Mouse (Mus musculus) liver, embryonic 11.5 days (tissue): ENCODE results near the gene Ptprcap. TPM values are rescaled to one million over a fixed set of nuclear protein-coding genes. Genes with fewer than 3 reads are reported as not detected.
A peak's percentile ranks its signal among the peaks of the same experiment; 100 is the strongest.

Source experiments
- ATAC-seq: fragments of 200-750 bp; cut with Nextera tagmentation; replicated peaks from 2 replicates; pipeline ENCODE4 v1.8.0; 2017; ENCODE audit warnings: moderate number of reproducible peaks, mild to moderate bottlenecking, moderate TSS enrichment, moderate library complexity; ENCODE audit not compliant: low FRiP score
- DNase-seq: peaks from one replicate; pipeline ENCODE4 v3.0.0-alpha.2; 2017; ENCODE audit warnings: low spot score
- H3K27ac ChIP-seq: fragments of 300-500 bp; sonication (generic); 2 replicates; pipeline ENCODE4 v1.5.1; 2014; ENCODE audit warnings: mild to moderate bottlenecking, low read depth, low read length, control low read depth
- H3K27me3 ChIP-seq: fragments of 300-500 bp; sonication (generic); replicated peaks from 2 replicates; pipeline ENCODE4 v1.6.1; 2014; ENCODE audit warnings: low read length, mixed read lengths; ENCODE audit not compliant: control insufficient read depth, insufficient read depth
- H3K36me3 ChIP-seq: fragments of 300-500 bp; sonication (generic); 2 replicates; pipeline ENCODE4 v1.6.1; 2014; ENCODE audit warnings: mild to moderate bottlenecking, low read length, moderate library complexity, mixed read lengths; ENCODE audit not compliant: control insufficient read depth, insufficient read depth
- H3K4me1 ChIP-seq: fragments of 300-500 bp; sonication (generic); replicated peaks from 2 replicates; pipeline ENCODE4 v1.6.1; 2014; ENCODE audit warnings: low read length, mixed read lengths; ENCODE audit not compliant: control insufficient read depth, insufficient read depth
- H3K4me2 ChIP-seq: fragments of 300-500 bp; sonication (generic); 2 replicates; pipeline ENCODE4 v1.6.1; 2014; ENCODE audit warnings: mild to moderate bottlenecking, control low read depth, moderate library complexity
- H3K4me3 ChIP-seq: fragments of 300-500 bp; sonication (generic); 2 replicates; pipeline ENCODE4 v1.5.1; 2014; ENCODE audit warnings: low read depth, low read length, control low read depth
- H3K9ac ChIP-seq: fragments of 300-500 bp; sonication (generic); 2 replicates; pipeline ENCODE4 v1.6.1; 2014; ENCODE audit warnings: low read depth, low read length, control low read depth
- H3K9me3 ChIP-seq: fragments of 300-500 bp; sonication (generic); 2 replicates; pipeline ENCODE4 v1.6.1; 2016; ENCODE audit warnings: low read length, inconsistent platforms, mixed read lengths; ENCODE audit not compliant: control insufficient read depth
- WGBS: fragments of 180-500 bp; shearing (Covaris S2); extraction: QIAGEN DNeasy Blood & Tissue Kit; methylation state at CpG from one replicate; pipeline ENCODE4 v1.1.7; 2014; 5-methylcytosine and 5-hydroxymethylcytosine counted together
- polyA plus RNA-seq: library from polyadenylated mRNA; unstranded; fragments of >200 nt; fragmentation: Nextera tagmentation; extraction: Ambion mirVana; gene quantifications from 2 replicates; pipeline ENCODE4 v1.2.1, GENCODE M21; 2014

Ptprcap gene
- polyA plus RNA-seq, 1 experiment from 2014 or later = 41.1 TPM

- no peak for ATAC-seq
- H3K9ac ChIP-seq = no peak overlapping the region
- H3K4me3 ChIP-seq = no peak overlapping the region
- no peak overlapping the region for H3K4me2 ChIP-seq
- H3K27me3 ChIP-seq = peaks cover 4% of the 10 kb centered on the region; the same call in 1 of the 2 replicates
- H3K4me1 ChIP-seq = peaks cover 3% of the 10 kb centered on the region
- H3K9me3 ChIP-seq = no peaks in the 10 kb centered on the region
- H3K36me3 ChIP-seq = no peaks in the 10 kb centered on the region
- H3K27ac ChIP-seq = no peak overlapping the region
- no peak for DNase-seq
- WGBS = 85% methylated on average over 18 of the region's 18 CpGs
These were observed 10.8 kb upstream of the Ptprcap start for GRCm38 (mm10) chr19:4142416-4143173.

GRCm38 (mm10) chr19:4143759-4144268, 9.6 kb upstream of the Ptprcap start, which contains the start of gene Cabp4:
Gene Cabp4, minus strand, starts transcription at chr19:4144033.
- Histone ChIP-seq H3K4me1 (peaks cover 10% of the 10 kb centered on the region), H3K36me3 (no peaks in the 10 kb centered on the region), H3K4me3 (no peak within 1 kb of the TSS), H3K4me2 (no peak within 1 kb of the TSS), H3K27ac (no peak within 1 kb of the TSS), H3K27me3 (peaks cover 4% of the 10 kb centered on the region; the same call in 1 of the 2 replicates), H3K9me3 (no peaks in the 10 kb centered on the region), H3K9ac (no peak within 1 kb of the TSS)
- 71% methylated on average over 7 of the region's 7 CpGs for WGBS
- DNase-seq = no peak
- ATAC-seq = no peak

- H3K27ac ChIP-seq = no peak overlapping the region
These were observed 8.6 kb upstream of the Ptprcap start for GRCm38 (mm10) chr19:4144550-4145498.

GRCm38 (mm10) chr19:4145936-4146335, 7.5 kb upstream of the Ptprcap start:
- H3K4me1 ChIP-seq = peaks cover 19% of the 10 kb centered on the region
- no peak overlapping the region for H3K9ac ChIP-seq
- H3K27me3 ChIP-seq = no peaks in the 10 kb centered on the region
- WGBS = 92% methylated on average over 5 of the region's 5 CpGs
- H3K4me2 ChIP-seq = no peak overlapping the region
- ATAC-seq (no peak), DNase-seq (no peak)
- no peak overlapping the region for H3K27ac ChIP-seq
- no peak overlapping the region for H3K4me3 ChIP-seq
- no peaks in the 10 kb centered on the region for H3K9me3 ChIP-seq
- H3K36me3 ChIP-seq = peaks cover 4% of the 10 kb centered on the region; the same call in 1 of the 2 replicates

More at GRCm38 (mm10) chr19:4144550-4145498, 8.6 kb upstream of the Ptprcap start:
- Histone ChIP-seq H3K36me3 (no peaks in the 10 kb centered on the region), H3K4me3 (no peak overlapping the region), H3K4me2 (no peak overlapping the region), H3K4me1 (peaks cover 19% of the 10 kb centered on the region), H3K9ac (no peak overlapping the region), H3K27me3 (peaks cover 4% of the 10 kb centered on the region; the same call in 1 of the 2 replicates), H3K9me3 (no peaks in the 10 kb centered on the region)
- WGBS = 73% methylated on average over 16 of the region's 16 CpGs
- DNase-seq (no peak), ATAC-seq (no peak)

GRCm38 (mm10) chr19:4146366-4147021, 6.9 kb upstream of the Ptprcap start:
- peaks cover 9% of the 10 kb centered on the region; the same call in 1 of the 2 replicates for H3K36me3 ChIP-seq
- whole genome bisulfite sequencing = 68% methylated on average over 12 of the region's 12 CpGs
- H3K4me3 ChIP-seq = no peak overlapping the region
- H3K4me1 ChIP-seq = peaks cover 19% of the 10 kb centered on the region
- no peak overlapping the region for H3K4me2 ChIP-seq
- no peak overlapping the region for H3K27ac ChIP-seq
- ATAC-seq (no peak), DNase-seq (no peak)
- no peaks in the 10 kb centered on the region for H3K9me3 ChIP-seq
- H3K27me3 ChIP-seq = no peaks in the 10 kb centered on the region
- no peak overlapping the region for H3K9ac ChIP-seq

- H3K4me3 ChIP-seq = no peak overlapping the region
- WGBS = 58% methylated on average over 3 of the region's 3 CpGs
- no peaks in the 10 kb centered on the region for H3K27me3 ChIP-seq
- no peak overlapping the region for H3K27ac ChIP-seq
- no peaks in the 10 kb centered on the region for H3K9me3 ChIP-seq
- ATAC-seq (no peak), DNase-seq (no peak)
- peaks cover 9% of the 10 kb centered on the region; the same call in 1 of the 2 replicates for H3K36me3 ChIP-seq
- no peak overlapping the region for H3K4me2 ChIP-seq
- H3K4me1 ChIP-seq = peaks cover 19% of the 10 kb centered on the region
- no peak overlapping the region for H3K9ac ChIP-seq
These were observed 6.4 kb upstream of the Ptprcap start for GRCm38 (mm10) chr19:4147022-4147405.

- Histone ChIP-seq H3K27ac (no peak overlapping the region), H3K9me3 (no peaks in the 10 kb centered on the region), H3K36me3 (peaks cover 9% of the 10 kb centered on the region; the same call in 1 of the 2 replicates), H3K9ac (0 out of 2 replicates have a peak overlapping the region, but pooled peaks have one; percentile 42), H3K4me1 (peaks cover 19% of the 10 kb centered on the region), H3K4me2 (peak overlapping the region; percentile 68), H3K27me3 (no peaks in the 10 kb centered on the region), H3K4me3 (peak overlapping the region; percentile 83)
- no peak; the same call in 1 of the 2 replicates for ATAC-seq
- DNase-seq = no peak
- 40% methylated on average over 9 of the region's 9 CpGs for WGBS
These were observed 5.5 kb upstream of the Ptprcap start for GRCm38 (mm10) chr19:4147782-4148490.
